In the genomic region with DNA sequence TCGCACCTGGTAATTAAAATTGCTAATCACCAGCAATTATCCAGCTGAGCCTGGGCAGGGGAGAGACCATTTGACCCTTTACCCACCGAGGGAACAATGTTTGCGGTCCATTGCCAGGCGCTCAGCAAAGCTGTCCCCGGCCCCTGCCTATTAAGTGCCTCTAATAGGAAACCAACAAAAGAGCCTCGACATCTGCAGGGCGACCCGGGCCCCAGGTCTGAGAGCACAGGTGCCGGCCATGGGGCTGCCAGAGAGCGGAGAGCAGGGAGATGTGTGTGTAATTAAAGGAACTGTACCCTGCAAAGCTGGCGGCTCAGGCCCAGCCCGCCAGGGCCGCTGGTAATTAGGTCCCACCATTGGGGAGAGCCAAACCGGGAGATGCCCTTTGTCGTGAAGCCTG, we compare ENCODE assay signal across 19 mouse cellular contexts. TPM values are rescaled to one million over a fixed set of nuclear protein-coding genes. Genes with fewer than 3 reads are reported as not detected.
DNase-seq lines count a peak whose midpoint lies in the region; ATAC-seq and TF ChIP-seq lines count a peak whose summit lies in the region.
"Had no signal": no experiment of that assay in that cellular context is flagged by ENCODE, and none has a peak within 500 bp of the region (broad histone marks: within the 10 kb centered on the region; RNA-seq: fewer than 3 reads in every experiment).

No protein-coding gene starts in this region.

- 5% methylated on average over 15 of the region's 15 CpGs for WGBS in embryonic facial prominence, embryonic 11.5 days
- 5% methylated on average over 15 of the region's 15 CpGs for WGBS in hindbrain, embryonic 12.5 days
- WGBS in midbrain, embryonic 13.5 days: 4% methylated on average over 15 of the region's 15 CpGs
- WGBS in intestine, postnatal 0 days: 16% methylated on average over 15 of the region's 15 CpGs

- no peak overlapping the region for H3K4me2 ChIP-seq in embryonic facial prominence, embryonic 11.5 days (ENCODE audit: low read depth, low read length)
- H3K4me2 ChIP-seq in hindbrain, embryonic 12.5 days (replicated peaks): no peak overlapping the region
- H3K4me2 ChIP-seq in midbrain, embryonic 13.5 days (replicated peaks): no peak overlapping the region; the same call in 1 of the 2 replicates
- no peak overlapping the region for H3K4me2 ChIP-seq in intestine, postnatal 0 days (replicated peaks; ENCODE audit: low read depth)
- H3K4me2 ChIP-seq: liver, embryonic 15.5 days; stomach, embryonic 15.5 days had no signal

- H3K9ac ChIP-seq in embryonic facial prominence, embryonic 11.5 days (replicated peaks; ENCODE audit: low read length): no peak overlapping the region
- H3K9ac ChIP-seq in hindbrain, embryonic 12.5 days: no peak overlapping the region
- H3K9ac ChIP-seq in midbrain, embryonic 13.5 days (replicated peaks): 0 out of 2 replicates have a peak overlapping the region, but pooled peaks have one; percentile 32
- no peak overlapping the region for H3K9ac ChIP-seq in intestine, postnatal 0 days (ENCODE audit: low read depth, low read length)
- H3K9ac ChIP-seq: liver, embryonic 15.5 days; stomach, embryonic 15.5 days had no signal

- no peaks in the 10 kb centered on the region; the same call in 1 of the 2 replicates for H3K9me3 ChIP-seq in embryonic facial prominence, embryonic 11.5 days (replicated peaks; ENCODE audit: control insufficient read depth, low read length)
- no peaks in the 10 kb centered on the region for H3K9me3 ChIP-seq in hindbrain, embryonic 12.5 days (replicated peaks)
- no peaks in the 10 kb centered on the region for H3K9me3 ChIP-seq in midbrain, embryonic 13.5 days
- no peaks in the 10 kb centered on the region for H3K9me3 ChIP-seq in intestine, postnatal 0 days (ENCODE audit: control insufficient read depth)
- H3K9me3 ChIP-seq: liver, embryonic 15.5 days; stomach, embryonic 15.5 days had no signal

- ATAC-seq in embryonic facial prominence, embryonic 11.5 days (replicated peaks; ENCODE audit: insufficient number of reproducible peaks, low FRiP score, low TSS enrichment, low read depth): peak; percentile 84; the same call in 1 of the 2 replicates
- ATAC-seq in hindbrain, embryonic 12.5 days (ENCODE audit: low FRiP score): peak; percentile 79
- peak; percentile 85 for ATAC-seq in midbrain, embryonic 13.5 days
- ATAC-seq in intestine, postnatal 0 days: no peak

- TF ChIP-seq CTCF in intestine, postnatal 0 days (IDR thresholded peaks at IDR 0.05; ENCODE audit: low read depth): no peak

- no peaks in the 10 kb centered on the region for H3K36me3 ChIP-seq in embryonic facial prominence, embryonic 11.5 days (replicated peaks; ENCODE audit: control insufficient read depth, insufficient read depth, low read depth, low read length)
- no peaks in the 10 kb centered on the region for H3K36me3 ChIP-seq in hindbrain, embryonic 12.5 days
- H3K36me3 ChIP-seq in midbrain, embryonic 13.5 days: no peaks in the 10 kb centered on the region
- H3K36me3 ChIP-seq in intestine, postnatal 0 days (ENCODE audit: control insufficient read depth, insufficient read depth): no peaks in the 10 kb centered on the region
- H3K36me3 ChIP-seq: liver, embryonic 15.5 days; stomach, embryonic 15.5 days had no signal

- H3K4me1 ChIP-seq in embryonic facial prominence, embryonic 11.5 days (ENCODE audit: control insufficient read depth, insufficient read depth, low read length): no peaks in the 10 kb centered on the region
- H3K4me1 ChIP-seq in hindbrain, embryonic 12.5 days: peaks cover 10% of the 10 kb centered on the region
- peaks cover 21% of the 10 kb centered on the region for H3K4me1 ChIP-seq in midbrain, embryonic 13.5 days (replicated peaks)
- no peaks in the 10 kb centered on the region for H3K4me1 ChIP-seq in intestine, postnatal 0 days (replicated peaks; ENCODE audit: control insufficient read depth, insufficient read depth, low read length)
- H3K4me1 ChIP-seq: liver, embryonic 15.5 days; stomach, embryonic 15.5 days had no signal

- peak; percentile 39 for DNase-seq in ES-CJ7 (ENCODE audit: low read depth, low spot score)
- DNase-seq in embryonic facial prominence, embryonic 11.5 days (ENCODE audit: low spot score): peak; percentile 57
- DNase-seq in left cerebral cortex, postnatal 10 days (ENCODE audit: extremely low spot score in 1 of 2, low spot score in 2 of 2): no peak
- no peak for DNase-seq in kidney, postnatal 14 days
- DNase-seq in cerebellum, postnatal 36 days: no peak
- DNase-seq: cerebellum, adult 2 months; heart, postnatal 36 days; lung, postnatal 4 days; right cerebral cortex, postnatal 4 days had no signal

- H3K27ac ChIP-seq in embryonic facial prominence, embryonic 11.5 days (replicated peaks; ENCODE audit: low read depth, low read length): no peak overlapping the region
- no peak overlapping the region for H3K27ac ChIP-seq in hindbrain, embryonic 12.5 days
- peak overlapping the region; percentile 72 for H3K27ac ChIP-seq in midbrain, embryonic 13.5 days
- no peak overlapping the region for H3K27ac ChIP-seq in intestine, postnatal 0 days (ENCODE audit: low read depth, low read length)
- H3K27ac ChIP-seq: kidney, postnatal 0 days; liver, embryonic 15.5 days; stomach, embryonic 15.5 days had no signal

- intact Hi-C loops in left cerebral cortex, postnatal 10 days (cut with DNase I): no loop called here

- H3K4me3 ChIP-seq in embryonic facial prominence, embryonic 11.5 days (ENCODE audit: low read depth, low read length): no peak overlapping the region
- no peak overlapping the region for H3K4me3 ChIP-seq in hindbrain, embryonic 12.5 days
- H3K4me3 ChIP-seq in midbrain, embryonic 13.5 days (replicated peaks): no peak overlapping the region
- no peak overlapping the region for H3K4me3 ChIP-seq in intestine, postnatal 0 days (ENCODE audit: low read depth, low read length)
- H3K4me3 ChIP-seq: liver, embryonic 15.5 days; stomach, embryonic 15.5 days had no signal

- no peaks in the 10 kb centered on the region for H3K27me3 ChIP-seq in embryonic facial prominence, embryonic 11.5 days (ENCODE audit: control insufficient read depth, insufficient read depth, low read length)
- H3K27me3 ChIP-seq in hindbrain, embryonic 12.5 days: peaks cover 23% of the 10 kb centered on the region
- peaks cover 35% of the 10 kb centered on the region for H3K27me3 ChIP-seq in midbrain, embryonic 13.5 days
- 0 out of 2 replicates have a peak, but pooled peaks cover 8% of the 10 kb centered on the region for H3K27me3 ChIP-seq in intestine, postnatal 0 days (replicated peaks; ENCODE audit: control insufficient read depth, insufficient read depth, low read length)

RNA-seq across cellular contexts. Expression of a gene that starts 24.6 kb away (rescaled TPM):
- not detected in 2 replicates for polyA plus RNA-seq in embryonic facial prominence, embryonic 11.5 days (2014; fragmentation: Nextera tagmentation; extraction: Ambion mirVana)
- polyA plus RNA-seq in hindbrain, embryonic 12.5 days (2016; fragmentation: Nextera tagmentation; extraction: Ambion mirVana): not detected in 2 replicates
- polyA plus RNA-seq in midbrain, embryonic 13.5 days (2015; fragmentation: Nextera tagmentation; extraction: Ambion mirVana): not detected in 2 replicates
- 0.29 and 0.50 TPM in 2 replicates for polyA plus RNA-seq in intestine, postnatal 0 days (2015; fragmentation: Nextera tagmentation; extraction: Ambion mirVana)
- total RNA-seq in left cerebral cortex, postnatal 10 days (2021): not detected
- total RNA-seq: gastrocnemius, adult 18-20 months; heart, postnatal 36 days; left cerebral cortex, adult 18-20 months had no signal
- polyA plus RNA-seq: cerebellum, adult 2 months; liver, embryonic 15.5 days; neural tube, embryonic 14.5 days; stomach, embryonic 15.5 days; urinary bladder, adult 2 months had no signal

Comparison
In these comparisons a context has a peak if more than half of its experiments do, and no peak if none do; other contexts are left out.
1. DNase-seq: peak in ES-CJ7 (single experiment) and embryonic facial prominence, embryonic 11.5 days (single experiment); none in left cerebral cortex, postnatal 10 days (0 of 2), kidney, postnatal 14 days (single experiment) and cerebellum, postnatal 36 days (0 of 2).